Mouse (Mus musculus): Measurements from ENCODE around the gene Ubap2l. TPM values are rescaled to one million over a fixed set of nuclear protein-coding genes. Genes with fewer than 3 reads are reported as not detected.

Gene Ubap2l
- total RNA-seq, 2 experiments from 2014 or later = 119 to 141 TPM

DNA sequence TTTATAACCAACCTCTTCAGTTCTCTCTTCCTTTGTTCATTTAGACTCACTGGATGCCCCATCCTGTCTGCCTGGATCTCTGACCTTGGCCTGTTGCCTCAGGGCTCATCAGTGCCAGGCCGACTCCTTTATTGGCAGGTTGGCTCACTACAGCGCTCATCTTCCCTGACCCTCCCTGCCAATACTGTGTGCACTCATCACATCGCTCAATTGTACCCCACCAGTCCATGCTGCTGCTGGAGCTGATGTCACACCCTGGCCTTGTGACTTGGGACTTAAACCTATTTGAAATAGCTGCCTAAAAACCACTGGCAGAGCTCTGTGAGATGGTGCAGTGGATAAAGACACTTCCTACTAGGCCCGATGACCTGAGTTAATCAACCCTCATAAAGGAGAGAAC lies 15.4 kb upstream of the Ubap2l start:
- DNase-seq = no peak

DNA sequence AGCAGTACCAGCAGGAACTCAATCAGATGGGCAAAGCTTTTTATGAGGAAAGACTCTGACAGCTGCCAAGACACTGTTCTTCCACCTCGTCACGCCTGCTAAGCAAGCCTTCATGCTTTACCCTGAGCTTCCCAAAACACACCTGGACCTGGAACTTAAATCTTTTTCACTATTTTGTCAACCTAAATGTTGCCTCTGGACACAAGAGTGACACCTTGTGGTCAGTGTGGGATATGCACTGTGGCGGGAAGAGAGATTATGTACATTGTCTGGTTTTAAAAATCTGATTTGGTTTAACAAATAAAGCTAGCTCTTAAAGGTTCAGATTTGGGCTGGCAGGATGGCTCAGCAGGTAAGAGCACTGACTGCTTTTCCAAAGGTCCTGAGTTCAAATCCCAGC lies 13.1 kb upstream of the Ubap2l start:
- DNase-seq = peak; percentile 30

DNA sequence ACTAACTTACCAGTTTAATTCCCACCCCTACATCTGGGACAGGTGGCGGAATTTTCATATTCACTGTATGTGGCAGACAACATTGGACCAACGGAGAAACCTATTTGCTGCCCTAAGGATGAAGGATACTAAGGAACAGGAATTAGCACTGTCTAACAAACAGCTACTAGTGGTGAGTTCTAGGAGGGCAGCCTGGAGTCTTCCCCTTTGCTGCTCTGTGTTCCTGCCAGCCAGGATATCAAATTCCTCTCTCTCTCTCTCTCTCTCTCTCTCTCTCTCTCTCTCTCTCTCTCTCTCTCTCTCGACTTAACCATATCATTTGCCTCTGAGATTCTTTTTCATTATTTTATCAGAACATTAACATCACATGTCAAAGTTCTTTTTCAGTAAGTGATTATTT lies 12.0 kb upstream of the Ubap2l start:
- no peak for DNase-seq

DNA sequence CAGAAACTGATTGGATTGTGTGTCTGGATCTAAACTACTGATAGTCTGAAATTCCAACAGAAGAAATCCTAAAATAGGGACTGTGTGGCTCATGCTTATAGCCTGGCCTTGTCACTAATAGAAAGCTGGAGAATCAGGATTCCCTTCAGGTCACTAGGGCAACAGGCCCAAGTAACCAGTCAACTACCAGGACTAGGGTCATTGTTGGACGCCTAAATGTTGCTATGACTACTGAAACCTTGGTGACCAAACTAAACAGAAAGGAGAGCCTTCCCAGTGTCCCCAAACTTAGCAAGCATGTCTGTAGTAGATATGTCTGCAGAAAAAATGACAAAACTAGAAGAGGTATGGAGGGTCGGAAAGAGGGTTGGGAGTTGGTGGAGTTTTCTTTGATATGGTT lies 10.1 kb upstream of the Ubap2l start:
- no peak for DNase-seq

DNA sequence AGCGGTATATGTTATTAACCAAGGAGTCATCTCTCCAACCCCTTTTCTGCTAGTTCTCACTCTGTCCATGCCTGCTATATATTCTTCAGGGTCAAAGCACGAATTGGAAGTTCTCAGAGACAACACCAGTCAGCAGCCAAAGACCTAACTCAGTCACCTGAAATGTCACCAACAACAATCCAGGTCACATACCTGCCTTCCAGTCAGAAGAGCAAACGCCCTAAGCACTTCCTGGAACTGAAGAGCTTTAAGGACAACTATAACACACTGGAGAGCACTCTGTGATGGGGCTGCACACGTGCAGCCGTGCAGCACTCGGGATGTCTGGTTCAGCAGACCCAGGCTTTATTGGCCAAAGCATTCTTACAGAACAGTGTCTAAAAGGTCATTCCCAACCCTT lies 9.1 kb upstream of the Ubap2l start:
- no peak for DNase-seq

DNA sequence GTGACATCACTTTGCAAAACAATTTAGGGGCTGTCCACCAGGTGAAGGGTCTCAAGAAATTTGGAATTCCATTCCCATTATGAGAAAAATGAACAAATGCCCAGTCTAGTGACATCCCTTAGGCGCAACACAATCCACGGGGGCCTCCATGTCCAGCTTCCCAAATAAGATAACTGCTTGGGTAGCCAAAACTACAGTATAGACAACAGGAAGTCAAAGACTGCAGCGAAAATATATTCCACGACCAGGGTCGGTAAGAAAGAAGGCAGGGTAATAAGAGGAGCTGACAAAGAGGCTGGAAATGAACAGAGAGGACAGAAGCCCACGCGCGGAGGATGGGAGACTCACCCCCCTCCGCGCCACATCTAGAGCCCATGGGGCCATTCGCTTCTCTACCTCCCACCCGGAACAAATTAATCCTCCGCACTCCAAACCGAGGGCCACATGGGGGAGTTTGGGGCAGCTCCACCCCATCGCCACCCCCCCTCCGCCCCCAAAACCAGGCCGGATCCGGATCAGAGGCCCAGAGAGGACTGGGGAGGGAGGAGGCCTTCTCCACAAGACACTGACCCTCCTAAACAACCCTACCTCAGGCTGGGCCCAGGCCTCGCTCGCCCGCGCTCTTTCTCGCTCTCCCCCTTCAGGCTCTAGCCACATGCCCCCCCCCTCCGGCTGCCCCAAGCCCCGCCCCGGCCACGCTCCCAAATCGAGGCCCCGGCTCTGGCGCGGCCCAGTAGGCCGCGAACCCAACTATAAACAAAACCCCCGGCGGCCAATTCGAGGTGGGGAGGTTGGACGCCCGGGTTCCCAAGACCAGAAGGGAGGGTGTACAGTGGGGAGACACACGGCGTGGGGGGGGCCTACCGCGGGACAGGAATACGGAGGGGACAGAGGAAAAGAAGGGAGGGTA lies 732 bp downstream of the Ubap2l start, which contains the start of gene 4933434E20Rik:
TSS of gene 4933434E20Rik (plus strand) at position 196 of the 910 bp plus-strand sequence.
- DNase-seq = peak; percentile 67

DNA sequence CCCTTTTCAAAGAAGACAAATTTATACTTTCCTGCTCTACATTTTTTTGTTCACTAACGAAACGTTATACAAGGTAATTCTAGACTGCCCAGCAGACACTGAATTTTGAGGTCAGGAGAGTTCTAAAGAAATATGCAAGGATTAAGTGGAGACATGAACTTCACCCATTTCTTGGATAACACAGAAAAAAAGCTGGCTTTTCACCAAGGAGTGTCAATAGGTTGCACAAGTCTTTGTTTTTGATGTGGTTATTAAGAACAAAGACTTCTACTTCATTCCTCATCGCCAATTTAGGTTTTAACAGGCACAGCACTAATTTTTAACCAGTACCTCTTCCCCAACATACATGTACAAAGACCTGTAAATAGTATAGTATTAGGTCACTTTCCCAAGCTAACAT lies 2.7 kb downstream of the Ubap2l start:
- DNase-seq = no peak

DNA sequence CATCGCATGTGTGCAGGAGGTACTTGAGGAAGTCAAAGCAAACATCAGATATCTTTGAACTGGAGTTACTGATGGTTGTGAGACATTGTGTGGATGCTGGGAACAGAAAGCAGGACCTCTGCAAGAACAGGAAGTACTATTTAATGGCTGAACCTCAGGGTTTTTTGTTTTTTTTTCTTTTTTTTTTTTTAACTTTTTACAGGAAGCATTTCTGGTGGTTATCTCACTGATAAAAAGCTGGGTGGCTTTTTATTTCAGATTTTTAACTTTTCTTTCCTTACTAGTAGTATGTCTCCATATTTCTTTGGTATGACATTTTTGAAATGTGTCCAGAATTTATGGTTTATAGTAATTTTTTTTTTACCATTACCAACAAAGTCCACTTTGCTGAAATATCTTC lies 16.2 kb downstream of the Ubap2l start:
- DNase-seq = no peak

DNA sequence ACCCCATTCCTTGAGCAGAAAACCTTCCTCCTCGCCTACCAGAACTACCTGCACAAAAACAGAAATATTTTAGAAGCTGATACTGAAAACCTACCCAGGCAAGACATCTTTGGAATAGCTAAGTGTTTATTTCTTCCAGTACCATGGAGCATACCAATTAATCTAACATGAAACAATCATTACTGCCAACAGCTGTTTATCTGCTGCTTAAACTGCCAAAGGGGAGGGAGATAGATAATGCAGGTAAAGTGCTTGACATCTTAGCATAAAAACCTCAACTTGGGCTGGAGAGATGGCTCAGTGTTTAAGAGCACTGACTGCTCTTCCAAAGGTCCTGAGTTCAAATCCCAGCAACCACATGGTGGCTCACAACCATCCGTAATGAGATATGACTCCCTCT lies 17.8 kb downstream of the Ubap2l start:
- DNase-seq = no peak

DNA sequence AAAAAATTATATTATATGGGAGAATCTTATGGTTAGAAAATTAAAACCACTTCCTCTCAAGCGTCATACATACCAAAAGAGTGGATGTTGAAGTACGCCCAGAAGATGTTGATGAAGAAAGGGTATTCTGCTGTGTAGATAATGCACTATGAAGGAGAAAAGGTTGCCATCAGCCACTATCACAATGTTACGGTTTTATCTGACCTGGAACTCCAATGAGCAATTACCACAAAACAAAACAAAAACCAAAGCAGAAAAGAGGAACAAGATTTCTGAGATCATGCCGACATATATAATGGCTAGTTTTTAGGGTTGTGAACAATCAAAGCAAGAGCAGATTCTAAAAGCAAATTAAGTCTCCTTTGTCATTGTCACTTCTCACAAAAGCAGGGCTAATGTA lies 35.8 kb downstream of the Ubap2l start:
- DNase-seq = no peak

DNA sequence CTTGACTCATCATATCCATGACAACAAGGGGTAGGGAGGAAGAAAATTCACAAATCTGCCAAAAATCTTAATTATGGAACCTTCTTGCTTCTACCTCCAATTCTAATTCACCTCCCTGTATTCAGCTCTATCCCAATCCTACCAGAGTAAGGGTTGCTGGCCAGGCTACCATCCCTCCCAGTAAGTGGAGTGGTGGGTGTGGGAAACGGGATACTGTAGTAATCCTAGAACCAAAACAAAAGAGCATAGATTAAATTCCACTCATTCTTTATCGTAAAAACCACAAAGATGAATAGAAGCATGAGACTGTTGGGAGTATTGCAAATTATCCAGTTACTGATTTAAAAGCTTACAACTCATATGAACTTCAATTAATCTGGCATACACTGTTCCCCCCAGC lies 42.1 kb downstream of the Ubap2l start:
- no peak for DNase-seq

DNA sequence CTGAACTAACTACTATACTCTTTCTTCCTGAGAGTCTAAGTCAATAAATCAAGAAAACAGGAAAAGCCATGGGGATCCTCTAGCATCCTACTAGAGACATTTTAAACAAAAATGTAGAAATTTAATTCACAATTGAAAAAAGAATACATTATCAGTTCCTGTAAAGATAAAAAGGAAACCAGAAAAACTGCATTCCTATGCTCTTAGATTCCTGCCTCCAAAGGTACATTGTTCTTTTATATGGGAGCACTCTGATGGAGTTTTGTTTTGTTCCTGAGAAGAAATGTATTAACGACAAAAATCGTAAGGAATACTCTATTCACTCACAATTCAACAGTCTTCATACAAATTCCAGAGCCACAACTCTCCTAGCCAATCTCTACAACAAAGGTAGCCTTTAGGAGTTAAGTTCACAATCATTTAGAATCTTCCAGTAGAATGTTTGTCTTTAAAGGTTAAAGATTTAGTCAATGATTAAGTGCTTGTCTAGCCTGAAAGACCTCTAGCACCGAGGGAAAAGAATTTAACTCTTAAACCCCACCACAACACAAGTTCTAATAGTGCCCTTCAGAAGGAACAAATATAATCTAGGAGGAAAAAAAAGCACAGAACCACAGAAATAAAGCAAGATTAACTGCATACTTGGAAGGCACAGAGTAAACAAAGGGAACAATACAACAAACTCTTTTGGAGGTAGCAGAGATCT lies 48.2 kb downstream of the Ubap2l start:
- DNase-seq = no peak

DNA sequence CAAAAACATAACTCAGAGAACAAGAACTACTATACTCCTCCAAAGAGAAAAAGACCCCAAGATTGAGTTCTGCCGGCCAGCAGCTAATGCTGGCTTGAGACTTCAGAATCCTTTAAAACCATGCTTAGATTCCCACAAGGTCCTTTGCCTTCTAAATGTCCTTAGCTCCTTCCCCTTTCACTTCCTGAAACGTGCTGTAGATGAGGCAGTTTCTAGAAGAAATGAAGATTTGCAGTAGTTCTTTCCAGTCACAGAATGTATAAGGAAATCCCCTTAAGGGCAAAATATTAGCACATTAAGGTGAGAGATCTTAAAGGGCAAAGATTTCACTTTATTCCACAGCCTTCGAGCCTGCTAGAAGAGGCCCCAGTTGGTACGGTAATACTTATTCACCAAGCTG lies 52.6 kb downstream of the Ubap2l start:
- DNase-seq = no peak

DNA sequence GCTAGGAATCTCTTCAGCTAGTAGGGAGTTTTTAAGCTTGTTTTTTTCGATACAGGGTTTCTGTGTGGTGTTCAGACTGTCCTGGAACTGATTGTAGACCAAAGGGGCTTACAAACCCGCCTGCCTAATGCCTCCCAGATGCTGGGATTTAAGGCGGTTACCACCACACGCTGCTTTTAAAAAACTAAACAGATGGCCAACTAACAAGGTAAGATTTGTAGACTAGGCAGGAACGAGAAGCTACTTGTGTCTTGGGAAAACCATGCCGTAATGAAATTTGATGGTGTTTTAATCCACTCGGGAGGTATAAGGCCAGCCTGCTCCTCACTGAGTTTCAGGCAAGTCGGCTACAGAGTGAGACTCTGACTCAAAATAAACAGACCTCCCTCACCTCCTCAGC lies 53.3 kb downstream of the Ubap2l start:
- DNase-seq = no peak

DNA sequence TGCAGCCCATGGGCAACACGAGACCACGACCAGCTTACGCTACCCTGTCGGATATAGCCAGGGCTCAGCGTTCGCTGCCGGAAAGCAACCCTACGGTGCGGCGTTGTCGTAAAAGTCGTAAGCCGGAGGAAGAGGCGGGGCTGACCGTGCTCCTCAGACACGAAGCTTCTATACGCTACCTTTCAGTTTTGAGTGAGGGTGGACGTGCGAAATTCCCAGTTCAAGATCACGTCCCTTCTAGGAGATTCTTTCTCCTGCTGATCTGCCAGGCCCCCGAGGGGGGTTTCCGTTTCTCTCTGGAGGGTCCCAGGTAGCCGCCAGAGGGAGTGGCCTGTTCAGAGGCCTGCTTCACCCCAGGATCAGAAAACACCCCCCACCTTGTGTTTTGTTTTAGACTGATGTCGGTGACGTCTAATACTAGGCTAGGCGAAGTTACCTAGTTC lies 53.8 kb downstream of the Ubap2l start, which contains the start of gene Hax1:
TSS of gene Hax1 (minus strand) at position 169 of the 443 bp plus-strand sequence.
- peak; percentile 90 for DNase-seq

DNA sequence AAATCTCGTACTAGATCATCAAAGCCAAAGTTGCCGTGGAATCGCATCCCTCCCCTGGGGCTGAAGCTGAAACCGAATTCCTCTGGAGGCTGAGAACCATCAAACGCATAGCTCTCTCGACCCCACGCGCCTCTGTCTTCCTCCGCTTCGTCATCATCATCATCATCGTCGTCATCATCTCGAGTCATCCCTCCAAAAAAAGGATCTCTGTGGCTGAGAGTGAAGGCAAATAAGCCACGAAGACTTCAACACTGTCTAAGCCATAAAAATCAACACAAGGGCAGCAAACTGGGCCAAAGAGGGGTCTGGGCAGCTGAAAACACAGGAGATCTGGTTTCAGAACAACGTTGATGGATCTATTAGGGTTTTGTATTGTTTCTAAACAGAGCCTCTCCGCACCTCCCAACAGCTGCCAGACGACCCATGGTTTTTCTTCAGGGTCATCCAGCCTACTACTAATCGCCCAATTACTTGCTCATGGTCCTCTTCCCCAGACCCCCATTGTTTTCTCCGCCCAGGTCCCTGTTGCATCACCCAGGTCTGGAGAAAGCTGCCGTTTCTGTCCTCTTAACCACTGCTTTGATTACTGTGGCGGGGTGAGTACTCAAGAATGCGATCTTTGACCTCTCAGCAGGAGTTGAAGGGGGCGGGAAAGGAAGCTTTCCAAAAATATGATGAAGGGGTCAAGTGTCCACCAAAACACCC lies 54.5 kb downstream of the Ubap2l start:
- DNase-seq = peak; percentile 7

DNA sequence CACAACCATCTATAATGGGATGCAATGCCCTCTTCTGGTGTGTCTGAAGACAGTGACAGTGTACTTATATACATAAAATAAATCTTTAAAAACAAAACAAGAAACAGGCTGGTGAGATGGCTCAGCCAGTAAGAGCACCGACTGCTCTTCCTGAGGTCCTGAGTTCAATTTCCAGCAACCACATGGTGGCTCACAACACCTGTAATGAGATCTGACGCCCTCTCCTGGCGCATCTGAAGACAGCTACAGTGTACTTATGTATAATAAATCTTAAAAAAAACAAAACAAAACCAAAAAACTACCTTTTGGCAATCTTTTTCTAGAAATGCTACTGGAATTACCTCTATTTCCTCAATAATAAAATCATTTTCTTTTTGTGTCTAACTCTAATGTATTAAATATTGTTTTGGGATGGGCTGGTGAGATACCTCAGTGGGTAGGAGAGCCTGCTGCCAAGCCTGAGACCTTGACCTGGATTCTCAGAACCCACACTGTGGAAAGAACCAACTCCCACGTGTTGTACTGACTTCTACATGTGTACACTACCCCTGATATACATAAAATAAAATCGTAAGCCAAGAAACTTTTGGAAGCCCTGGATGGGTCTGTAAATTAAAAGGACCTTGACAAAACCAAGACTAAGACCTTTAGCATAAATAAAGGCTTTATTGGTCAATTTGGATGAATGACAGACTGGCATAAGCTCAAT lies 57.5 kb downstream of the Ubap2l start:
- no peak for DNase-seq

DNA sequence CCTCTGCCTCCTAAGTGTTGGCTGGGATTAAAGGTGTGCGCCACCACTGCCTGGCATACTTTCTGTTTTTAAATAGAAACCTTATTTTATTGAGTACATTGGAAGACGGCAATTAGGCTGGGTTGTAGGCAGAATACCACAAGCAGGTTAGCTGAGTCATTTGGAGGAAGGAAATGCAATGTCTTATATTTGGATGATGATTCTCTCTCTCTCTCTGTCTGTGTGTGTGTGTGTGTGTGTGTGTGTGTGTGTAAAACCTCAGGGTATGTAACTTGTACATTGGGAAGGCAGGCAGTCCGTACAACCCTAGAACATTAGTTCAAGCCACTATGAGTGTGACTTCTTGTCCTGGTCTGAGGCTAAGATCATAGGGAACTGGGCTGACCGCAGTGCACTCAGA lies 64.6 kb downstream of the Ubap2l start:
- no peak for DNase-seq

DNA sequence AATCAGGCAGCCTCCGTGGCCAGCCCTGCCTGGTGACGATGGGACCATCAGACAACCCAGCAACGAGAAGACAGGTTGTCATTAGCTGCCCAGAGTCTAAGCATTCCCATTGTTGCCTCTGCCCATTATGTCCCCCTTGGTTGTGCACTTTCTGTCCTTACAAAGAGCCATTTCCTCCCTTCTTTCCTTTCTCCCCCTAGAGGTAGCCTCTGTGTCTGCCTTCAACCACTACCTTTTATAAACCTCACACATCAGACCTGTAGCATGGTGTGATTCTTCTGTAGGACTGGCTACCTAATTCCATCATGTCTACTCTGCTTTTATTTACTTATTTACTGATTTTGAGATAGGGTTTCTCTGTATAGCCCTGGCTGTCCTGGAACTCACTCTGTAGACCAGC lies 65.2 kb downstream of the Ubap2l start:
- DNase-seq = no peak

DNA sequence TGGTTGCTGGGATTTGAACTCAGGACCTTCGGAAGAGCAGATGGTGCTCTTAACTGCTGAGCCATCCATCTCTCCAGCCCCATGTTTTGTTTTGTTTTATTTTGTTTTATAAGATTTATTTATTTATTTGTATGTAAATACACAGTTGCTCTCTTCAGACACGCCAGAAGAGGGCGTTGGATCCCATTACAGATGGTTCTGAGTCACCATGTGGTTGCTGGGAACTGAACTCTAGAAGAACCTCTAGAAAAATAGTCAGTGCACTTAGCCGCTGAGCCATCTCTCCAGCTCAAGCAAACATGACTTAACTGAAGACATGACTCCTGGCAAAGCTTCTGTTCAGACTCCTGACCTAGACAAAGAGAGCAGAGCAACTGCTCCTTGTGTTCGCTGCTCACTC lies 70.0 kb downstream of the Ubap2l start:
- DNase-seq = no peak

DNA sequence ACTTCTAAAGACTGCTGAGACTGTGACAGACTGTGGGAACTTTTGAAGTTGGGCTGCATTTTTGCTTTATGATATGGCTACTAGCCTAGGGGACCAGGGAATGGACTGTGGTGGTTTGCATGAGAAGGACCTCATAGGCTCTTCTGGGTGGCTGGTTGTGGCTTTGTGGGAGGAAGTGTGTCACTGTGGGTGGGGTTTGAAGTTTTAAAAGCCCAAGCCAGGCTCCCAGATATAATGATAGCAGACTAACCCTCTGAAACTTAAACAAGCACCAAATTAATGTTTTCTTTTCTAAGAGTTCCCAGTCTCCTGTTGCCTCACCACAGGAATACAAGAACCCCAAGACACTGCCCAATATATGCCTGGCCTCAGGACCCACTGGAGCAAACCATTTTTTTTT lies 75.6 kb downstream of the Ubap2l start:
- no peak for DNase-seq

DNA sequence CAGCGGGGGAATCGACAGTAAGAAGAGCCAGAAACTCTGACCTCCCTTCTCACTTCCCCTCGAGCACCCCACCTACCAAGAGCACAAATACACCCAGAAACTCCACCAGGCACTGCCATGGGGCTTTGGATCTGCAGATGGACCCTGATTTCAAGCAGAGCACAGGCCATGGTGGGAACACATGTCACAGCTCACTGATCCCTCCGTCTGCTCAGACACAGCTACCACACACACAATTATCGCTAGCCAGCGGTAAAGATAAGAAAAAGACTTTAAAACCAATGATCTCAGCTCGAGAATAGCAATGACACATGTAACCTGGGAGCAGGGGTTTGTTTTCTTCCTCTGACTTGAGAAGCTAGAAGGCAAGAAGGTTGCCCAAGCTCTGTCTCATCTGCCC lies 83.9 kb downstream of the Ubap2l start:
- DNase-seq = no peak

All from gastrocnemius, postnatal 10 days (tissue).